Mouse (Mus musculus) neural tube, embryonic 14.5 days (tissue): ENCODE results near the gene Cep170. TPM values are rescaled to one million over a fixed set of nuclear protein-coding genes. Genes with fewer than 3 reads are reported as not detected.

ENCODE experiments used
- ATAC-seq: fragments of 200-750 bp; cut with Nextera tagmentation; 2 replicates; pipeline ENCODE4 v1.8.0; 2017; ENCODE audit warnings: low read depth, mild to moderate bottlenecking, moderate TSS enrichment, moderate library complexity
- H3K27ac ChIP-seq: fragments of 300-500 bp; sonication (generic); 2 replicates; pipeline ENCODE4 v1.5.1; 2014; ENCODE audit warnings: low read depth, mild to moderate bottlenecking, control low read depth, low read length, moderate library complexity, mixed read lengths
- H3K27me3 ChIP-seq: fragments of 300-500 bp; sonication (generic); 2 replicates; pipeline ENCODE4 v1.6.1; 2014; ENCODE audit warnings: low read length; ENCODE audit not compliant: control insufficient read depth, insufficient read depth
- H3K36me3 ChIP-seq: fragments of 300-500 bp; sonication (generic); 2 replicates; pipeline ENCODE4 v1.6.1; 2014; ENCODE audit warnings: low read length, mixed read lengths; ENCODE audit not compliant: control insufficient read depth, insufficient read depth
- H3K4me1 ChIP-seq: fragments of 300-500 bp; sonication (generic); 2 replicates; pipeline ENCODE4 v1.6.1; 2014; ENCODE audit warnings: low read length; ENCODE audit not compliant: control insufficient read depth, insufficient read depth
- H3K4me2 ChIP-seq: fragments of 300-500 bp; sonication (generic); 2 replicates; pipeline ENCODE4 v1.6.1; 2014; ENCODE audit warnings: mild to moderate bottlenecking, low read depth, low read length, control low read depth
- H3K4me3 ChIP-seq: fragments of 300-500 bp; sonication (generic); 2 replicates; pipeline ENCODE4 v1.5.1; 2014; ENCODE audit warnings: low read depth, low read length, control low read depth, mixed read lengths
- H3K9ac ChIP-seq: fragments of 300-500 bp; sonication (generic); replicated peaks from 2 replicates; pipeline ENCODE4 v1.6.1; 2014; ENCODE audit warnings: low read depth, mild to moderate bottlenecking, control low read depth, low read length, mixed read lengths
- H3K9me3 ChIP-seq: fragments of 300-500 bp; sonication (generic); 2 replicates; pipeline ENCODE4 v1.6.1; 2016; ENCODE audit warnings: low read length; ENCODE audit not compliant: control insufficient read depth
- WGBS: fragments of 180-500 bp; shearing (Covaris S2); extraction: QIAGEN DNeasy Blood & Tissue Kit; methylation state at CpG from one replicate; pipeline ENCODE4 v1.1.7; 2014; 5-methylcytosine and 5-hydroxymethylcytosine counted together
- polyA plus RNA-seq: library from polyadenylated mRNA; unstranded; fragments of >200 nt; fragmentation: Nextera tagmentation; extraction: Ambion mirVana; gene quantifications from 2 replicates; pipeline ENCODE4 v1.2.1, GENCODE M21; 2014

The Cep170 gene
- polyA plus RNA-seq, 1 experiment from 2014 or later = 157 TPM

DNA sequence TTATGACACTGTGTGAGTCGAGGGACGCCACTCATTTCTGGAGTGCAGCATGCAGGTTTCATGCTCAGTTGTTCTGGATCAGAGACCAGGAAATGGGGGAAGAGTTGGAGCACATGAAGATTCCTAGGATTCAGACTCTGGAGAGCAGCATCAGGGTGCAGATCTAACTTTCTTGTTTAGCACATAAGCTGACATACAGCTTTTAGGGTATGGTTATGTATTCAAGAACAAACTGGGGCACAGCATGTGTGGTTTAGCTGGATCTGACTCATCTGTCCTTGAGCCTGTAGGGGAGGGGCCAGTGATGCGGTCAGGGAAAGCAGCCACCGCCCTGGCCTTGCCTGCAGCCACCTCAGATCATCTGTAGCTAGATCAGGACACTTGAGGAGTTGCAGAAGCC lies 13.5 kb upstream of the Cep170 start:
- no peaks in the 10 kb centered on the region for H3K9me3 ChIP-seq
- no peak overlapping the region for H3K27ac ChIP-seq
- H3K4me1 ChIP-seq = no peaks in the 10 kb centered on the region
- H3K9ac ChIP-seq = no peak overlapping the region
- no peaks in the 10 kb centered on the region for H3K36me3 ChIP-seq
- no peaks in the 10 kb centered on the region for H3K27me3 ChIP-seq
- no peak for ATAC-seq
- no peak overlapping the region for H3K4me3 ChIP-seq
- no peak overlapping the region for H3K4me2 ChIP-seq
- WGBS = 83% methylated on average over 4 of the region's 4 CpGs

DNA sequence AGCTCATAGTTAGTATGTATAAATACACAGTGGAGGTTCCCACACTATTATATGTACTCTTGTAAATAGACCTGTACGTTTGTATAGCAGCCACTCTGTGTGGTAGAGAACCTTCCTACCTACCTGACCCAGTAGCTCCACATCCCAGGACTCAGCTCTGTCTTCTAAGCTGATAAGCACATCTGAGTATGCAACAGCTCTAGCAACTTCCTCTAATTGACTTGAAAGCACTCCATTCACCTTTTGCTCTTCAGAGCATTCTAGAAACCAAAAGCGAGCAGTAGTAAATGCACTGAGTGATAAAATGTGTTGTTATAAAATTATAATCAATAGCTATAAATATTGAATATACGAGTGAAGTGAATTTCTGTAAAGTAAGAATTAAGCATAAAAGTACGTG lies 13.1 kb upstream of the Cep170 start:
- Histone ChIP-seq H3K27ac (no peak overlapping the region), H3K9ac (no peak overlapping the region), H3K36me3 (no peaks in the 10 kb centered on the region), H3K4me1 (no peaks in the 10 kb centered on the region), H3K4me2 (no peak overlapping the region), H3K27me3 (no peaks in the 10 kb centered on the region), H3K4me3 (no peak overlapping the region), H3K9me3 (no peaks in the 10 kb centered on the region)
- WGBS = 89% methylated on average over 4 of the region's 4 CpGs
- ATAC-seq = no peak

DNA sequence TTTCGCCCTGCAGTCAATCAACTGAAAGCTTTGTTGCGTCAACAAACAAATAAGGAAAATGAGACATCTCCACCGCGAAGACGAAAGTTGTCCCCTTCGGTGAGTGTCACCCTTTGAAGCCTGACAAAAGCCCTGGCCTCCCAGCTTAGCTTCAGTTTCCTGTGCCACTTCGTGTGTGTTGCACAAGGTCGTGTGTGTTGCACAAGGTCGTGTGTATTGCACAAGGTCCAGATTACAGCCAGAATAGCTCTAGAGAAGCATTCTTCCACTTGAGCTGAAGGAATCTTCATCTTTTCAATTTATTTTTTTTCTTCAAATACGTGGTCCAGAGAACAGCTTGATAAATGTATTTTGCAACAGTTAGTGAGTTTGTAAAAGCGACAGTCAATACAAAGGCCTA lies 12.3 kb upstream of the Cep170 start:
- Histone ChIP-seq H3K27me3 (no peaks in the 10 kb centered on the region), H3K9ac (no peak overlapping the region), H3K36me3 (no peaks in the 10 kb centered on the region), H3K4me1 (0 out of 2 replicates have a peak, but pooled peaks cover 3% of the 10 kb centered on the region), H3K27ac (no peak overlapping the region), H3K9me3 (no peaks in the 10 kb centered on the region), H3K4me3 (no peak overlapping the region), H3K4me2 (no peak overlapping the region)
- WGBS = 90% methylated on average over 11 of the region's 11 CpGs
- no peak for ATAC-seq

- 72% methylated on average over 4 of the region's 4 CpGs for WGBS
- Histone ChIP-seq H3K9me3 (no peaks in the 10 kb centered on the region), H3K4me1 (0 out of 2 replicates have a peak, but pooled peaks cover 5% of the 10 kb centered on the region), H3K4me2 (no peak overlapping the region), H3K36me3 (no peaks in the 10 kb centered on the region), H3K4me3 (no peak overlapping the region), H3K27me3 (no peaks in the 10 kb centered on the region), H3K9ac (no peak overlapping the region), H3K27ac (no peak overlapping the region)
- ATAC-seq = no peak
Measured at GRCm38 (mm10) chr1:176825084-176825483, 11.2 kb upstream of the Cep170 start.

DNA sequence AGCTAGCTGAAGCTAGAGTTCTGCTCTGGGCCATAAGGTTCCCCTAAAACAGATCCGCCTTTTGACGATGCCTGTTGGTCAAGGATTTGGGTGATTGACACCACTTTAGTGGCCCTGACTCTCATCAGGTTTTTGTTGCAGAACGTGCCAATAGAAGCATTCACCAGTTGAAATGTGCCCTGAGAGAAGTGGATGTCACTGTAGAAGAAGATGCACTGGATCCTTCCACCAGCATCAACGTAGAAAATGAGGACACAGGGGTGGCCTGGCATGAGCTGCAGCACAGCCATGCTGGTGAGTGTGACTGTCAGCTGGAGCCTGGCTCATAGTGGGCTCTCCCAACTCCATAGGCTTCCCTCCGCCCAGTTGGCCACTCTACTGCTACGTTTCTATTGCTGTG lies 10.7 kb upstream of the Cep170 start:
- no peaks in the 10 kb centered on the region for H3K9me3 ChIP-seq
- ATAC-seq = no peak
- H3K4me3 ChIP-seq = no peak overlapping the region
- H3K27ac ChIP-seq = no peak overlapping the region
- no peaks in the 10 kb centered on the region for H3K36me3 ChIP-seq
- no peak overlapping the region for H3K9ac ChIP-seq
- H3K27me3 ChIP-seq = no peaks in the 10 kb centered on the region
- H3K4me2 ChIP-seq = no peak overlapping the region
- H3K4me1 ChIP-seq = 0 out of 2 replicates have a peak, but pooled peaks cover 5% of the 10 kb centered on the region
- WGBS = 71% methylated on average over 6 of the region's 6 CpGs

DNA sequence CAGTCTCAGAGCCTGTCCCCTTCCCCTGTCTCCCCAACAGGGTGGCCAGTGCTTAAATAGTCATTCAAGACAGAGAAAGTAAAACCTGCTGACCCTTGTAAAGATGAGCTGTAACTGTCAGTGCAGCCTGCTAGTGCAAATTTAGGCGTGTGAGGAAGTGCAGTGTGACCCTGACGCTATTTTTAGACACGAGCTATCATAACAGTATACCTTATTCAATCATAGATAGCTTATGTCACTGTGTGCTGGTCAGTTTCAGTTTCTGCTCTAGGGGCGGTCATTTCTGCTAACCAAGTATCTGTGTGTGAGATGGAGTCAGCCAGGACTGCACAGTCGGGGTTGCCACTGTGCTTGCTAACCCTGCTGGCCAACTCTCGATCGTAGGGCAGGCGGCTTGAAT lies 10.0 kb upstream of the Cep170 start:
- 89% methylated on average over 8 of the region's 8 CpGs for WGBS
- Histone ChIP-seq H3K9ac (no peak overlapping the region), H3K4me2 (no peak overlapping the region), H3K36me3 (no peaks in the 10 kb centered on the region), H3K27me3 (no peaks in the 10 kb centered on the region), H3K4me3 (no peak overlapping the region), H3K9me3 (no peaks in the 10 kb centered on the region), H3K4me1 (0 out of 2 replicates have a peak, but pooled peaks cover 5% of the 10 kb centered on the region), H3K27ac (no peak overlapping the region)
- ATAC-seq = no peak

GRCm38 (mm10) chr1:176822949-176823348 lies 9.1 kb upstream of the Cep170 start:
- 83% methylated on average over 4 of the region's 4 CpGs for WGBS
- no peak for ATAC-seq
- no peak overlapping the region for H3K27ac ChIP-seq
- 0 out of 2 replicates have a peak, but pooled peaks cover 5% of the 10 kb centered on the region for H3K4me1 ChIP-seq
- no peak overlapping the region for H3K4me2 ChIP-seq
- H3K27me3 ChIP-seq = no peaks in the 10 kb centered on the region
- no peaks in the 10 kb centered on the region for H3K9me3 ChIP-seq
- no peaks in the 10 kb centered on the region for H3K36me3 ChIP-seq
- H3K4me3 ChIP-seq = no peak overlapping the region
- H3K9ac ChIP-seq = no peak overlapping the region

GRCm38 (mm10) chr1:176821929-176822328 lies 8.1 kb upstream of the Cep170 start:
- H3K27ac ChIP-seq = no peak overlapping the region
- no peak overlapping the region for H3K4me2 ChIP-seq
- H3K36me3 ChIP-seq = no peaks in the 10 kb centered on the region
- 30% methylated on average over 1 of the region's 1 CpGs for WGBS
- H3K27me3 ChIP-seq = no peaks in the 10 kb centered on the region
- ATAC-seq = no peak
- no peak overlapping the region for H3K4me3 ChIP-seq
- H3K4me1 ChIP-seq = 0 out of 2 replicates have a peak, but pooled peaks cover 5% of the 10 kb centered on the region
- no peaks in the 10 kb centered on the region for H3K9me3 ChIP-seq
- no peak overlapping the region for H3K9ac ChIP-seq

- 68% methylated on average over 6 of the region's 6 CpGs for WGBS
- ATAC-seq = no peak
- Histone ChIP-seq H3K4me2 (no peak overlapping the region), H3K9me3 (no peaks in the 10 kb centered on the region), H3K27ac (no peak overlapping the region), H3K4me1 (0 out of 2 replicates have a peak, but pooled peaks cover 5% of the 10 kb centered on the region), H3K9ac (no peak overlapping the region), H3K27me3 (no peaks in the 10 kb centered on the region), H3K36me3 (no peaks in the 10 kb centered on the region), H3K4me3 (no peak overlapping the region)
Measured at GRCm38 (mm10) chr1:176818763-176819162, 4.9 kb upstream of the Cep170 start.
